Mouse (Mus musculus): ENCODE data around the gene Gm10377. TPM values are rescaled to one million over a fixed set of nuclear protein-coding genes. Genes with fewer than 3 reads are reported as not detected.

Gene Gm10377
- not detected for total RNA-seq (2023)

GRCm38 (mm10) chr14:42797887-42798286 is at the start of gene Gm10377:
Gene Gm10377, minus strand, starts transcription at chr14:42797987.

GRCm38 (mm10) chr14:42768721-42769120 is 29.1 kb downstream of the Gm10377 start, which contains the start of gene Gm3015:
Gene Gm3015, minus strand, starts transcription at chr14:42768821.

Other genes starting within 250 kb of the Gm10377 start
- not detected for gene Gm17124, start 198.1 kb downstream of the Gm10377 start, total RNA-seq (2023)
- not detected for gene Gm3633, start 156.1 kb downstream of the Gm10377 start, total RNA-seq (2023)
- not detected for gene Gm10378, start 142.0 kb downstream of the Gm10377 start, total RNA-seq (2023)
- not detected for gene Gm3015, start 29.2 kb downstream of the Gm10377 start, total RNA-seq (2023)
- not detected for gene Gm21977, start 55.5 kb upstream of the Gm10377 start, total RNA-seq (2023)
- gene Gm8082, start 195.6 kb upstream of the Gm10377 start, total RNA-seq (2023): not detected
- not detected for gene Gm10376, start 217.6 kb upstream of the Gm10377 start, total RNA-seq (2023)

Data from monocyte, adult 59 days (primary cell).